Mouse (Mus musculus): ENCODE results near the gene Vps11.
"Not testable (repeated sequence)": the region's sequence is repeated elsewhere in the genome, so short reads cannot be mapped to it uniquely, and the experiment has no call there.

The Vps11 gene

GRCm38 (mm10) chr9:44373386-44373785 is 11.9 kb upstream of the Vps11 start:
- no peak for DNase-seq

- no peak for DNase-seq
These were observed 3.0 kb upstream of the Vps11 start for GRCm38 (mm10) chr9:44364480-44364879.

GRCm38 (mm10) chr9:44361931-44362330 is 461 bp upstream of the Vps11 start:
- DNase-seq: not testable (repeated sequence)

GRCm38 (mm10) chr9:44357207-44357606 is 4.3 kb downstream of the Vps11 start:
- no peak for DNase-seq

GRCm38 (mm10) chr9:44353142-44353541 is 8.3 kb downstream of the Vps11 start:
- DNase-seq: no peak

GRCm38 (mm10) chr9:44352337-44352736 is 9.1 kb downstream of the Vps11 start:
- no peak for DNase-seq

GRCm38 (mm10) chr9:44351396-44351795 is 10.1 kb downstream of the Vps11 start:
- DNase-seq: no peak

- no peak for DNase-seq
These were observed 12.9 kb downstream of the Vps11 start for GRCm38 (mm10) chr9:44348546-44348945.

- no peak for DNase-seq
These were observed 13.8 kb downstream of the Vps11 start for GRCm38 (mm10) chr9:44347621-44348020.

GRCm38 (mm10) chr9:44347166-44347565 is 14.3 kb downstream of the Vps11 start:
- DNase-seq: no peak

- no peak for DNase-seq
These were observed 15.7 kb downstream of the Vps11 start for GRCm38 (mm10) chr9:44345570-44346433.

GRCm38 (mm10) chr9:44343781-44344421 is 17.6 kb downstream of the Vps11 start, which contains the start of gene Hmbs:
Gene Hmbs, minus strand, starts transcription at chr9:44344228.
- peak; percentile 91 to 95 for DNase-seq

GRCm38 (mm10) chr9:44343290-44343689 is 18.2 kb downstream of the Vps11 start:
- peak in 1 of 2 experiments; percentile 32 for DNase-seq

- DNase-seq: no peak
These were observed 18.9 kb downstream of the Vps11 start for GRCm38 (mm10) chr9:44342605-44343004.

GRCm38 (mm10) chr9:44342173-44342572 is 19.3 kb downstream of the Vps11 start:
- no peak for DNase-seq

- no peak for DNase-seq
These were observed 20.0 kb downstream of the Vps11 start for GRCm38 (mm10) chr9:44341487-44341886.

- DNase-seq: no peak
These were observed 22.9 kb downstream of the Vps11 start for GRCm38 (mm10) chr9:44338574-44338973.

- DNase-seq: no peak
These were observed 23.9 kb downstream of the Vps11 start for GRCm38 (mm10) chr9:44337436-44338169.

GRCm38 (mm10) chr9:44336964-44337363 is 24.5 kb downstream of the Vps11 start:
- no peak for DNase-seq

GRCm38 (mm10) chr9:44336513-44336912 is 25.0 kb downstream of the Vps11 start:
- not testable (repeated sequence) for DNase-seq

GRCm38 (mm10) chr9:44336093-44336406 is 25.4 kb downstream of the Vps11 start:
- DNase-seq: no peak

- peak; percentile 56 to 60 for DNase-seq
These were observed 26.0 kb downstream of the Vps11 start for GRCm38 (mm10) chr9:44335331-44336092.
